Mouse (Mus musculus) G1E-ER4 (cell line): Measurements from ENCODE around the gene Kif19a. TPM values are rescaled to one million over a fixed set of nuclear protein-coding genes. Genes with fewer than 3 reads are reported as not detected.

Experiments used
- GATA1 ChIP-seq: IDR thresholded peaks from one replicate; pipeline ENCODE4 v1.8.0; 2012; ENCODE audit warnings: low read length, inconsistent platforms
- polyA plus RNA-seq: library from polyadenylated mRNA; stranded (reverse); fragments of >175 nt; gene quantifications from 2 replicates; pipeline ENCODE4 v1.2.3, GENCODE M21; 2012

Gene Kif19a
- polyA plus RNA-seq, 1 experiment: not detected

DNA sequence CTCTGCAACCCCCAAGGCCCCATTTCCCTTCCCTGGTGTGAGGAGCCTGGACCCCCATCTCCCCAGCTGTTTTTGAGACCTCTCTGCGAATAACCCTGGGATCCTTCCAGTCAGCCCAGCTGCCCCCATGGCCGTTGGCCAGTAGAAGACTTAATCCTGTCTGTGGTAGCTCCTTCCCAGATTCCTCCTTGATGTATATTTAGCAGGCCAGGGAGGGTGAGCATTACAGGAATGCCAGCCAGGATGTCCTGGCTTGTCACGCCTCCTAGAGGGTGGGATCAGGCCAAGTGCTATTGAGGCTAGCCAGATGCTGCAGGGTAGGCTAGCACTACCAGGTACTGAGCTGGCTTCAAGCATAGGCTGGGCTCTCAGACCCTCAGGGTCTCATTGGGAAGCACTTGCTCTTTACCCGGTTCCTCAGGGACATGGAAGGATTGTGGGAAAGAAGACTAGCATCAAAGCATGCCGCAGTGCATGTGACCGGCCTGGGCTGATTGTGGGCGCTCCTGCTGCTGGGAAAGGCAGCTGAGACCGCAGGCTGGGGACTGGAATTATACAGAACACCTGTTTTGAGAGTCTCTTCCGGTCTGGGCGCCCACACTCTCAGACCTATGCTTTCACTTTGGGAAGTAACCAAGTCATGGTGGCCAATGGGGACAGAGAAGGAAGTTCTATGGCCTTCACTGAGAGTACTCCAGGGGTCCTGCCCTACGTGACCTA is 49.8 kb downstream of the Kif19a start:
- no peak for TF ChIP-seq GATA1

GRCm38 (mm10) chr11:114816934-114817333 is 51.7 kb downstream of the Kif19a start:
- TF ChIP-seq GATA1: no peak

DNA sequence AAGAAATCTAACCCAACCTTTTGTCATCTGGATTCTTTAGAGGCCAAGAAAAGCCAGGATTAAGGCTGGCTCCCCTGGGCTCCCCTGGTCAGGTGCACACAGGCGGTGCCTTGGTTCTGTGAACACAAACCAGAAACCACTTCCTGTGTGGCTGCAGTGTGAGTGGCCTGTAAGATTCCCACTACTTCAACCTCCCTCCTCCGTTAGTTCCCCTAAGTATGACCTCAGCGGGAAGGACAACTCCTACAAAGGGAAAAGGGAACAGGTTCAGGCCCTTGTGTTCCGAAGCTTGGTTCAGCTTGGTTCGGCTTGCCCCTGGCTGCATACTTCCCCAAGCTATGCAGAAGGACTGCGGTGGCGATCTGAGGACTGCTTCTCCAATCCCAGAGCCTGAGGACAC is 53.0 kb downstream of the Kif19a start:
- TF ChIP-seq GATA1: no peak

- TF ChIP-seq GATA1: no peak
These were observed 53.9 kb downstream of the Kif19a start for GRCm38 (mm10) chr11:114819110-114819509.

DNA sequence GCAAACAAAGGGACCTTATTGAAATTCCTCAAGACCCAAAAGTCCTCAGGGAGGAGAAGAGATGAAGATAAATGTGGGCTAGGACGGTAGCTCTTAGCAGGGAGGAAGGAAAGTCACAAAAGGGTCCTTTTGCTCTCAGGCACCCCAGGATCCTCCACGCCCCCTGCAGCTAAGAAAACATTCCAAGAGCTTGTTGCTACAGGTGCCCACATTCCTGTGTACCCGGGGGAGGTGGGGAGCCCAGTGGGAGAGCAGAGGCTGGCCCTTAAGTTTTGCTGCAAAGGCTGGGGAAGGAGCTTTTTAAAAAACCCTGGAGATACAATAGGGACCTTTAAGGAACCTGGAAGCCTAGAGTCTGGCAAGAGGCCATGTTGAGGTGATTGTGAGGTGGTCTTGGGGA is 55.3 kb downstream of the Kif19a start:
- no peak for TF ChIP-seq GATA1

GRCm38 (mm10) chr11:114821325-114821724 is 56.1 kb downstream of the Kif19a start:
- TF ChIP-seq GATA1: no peak

- TF ChIP-seq GATA1: no peak
These were observed 57.5 kb downstream of the Kif19a start for GRCm38 (mm10) chr11:114822727-114823126.

GRCm38 (mm10) chr11:114823199-114823725 is 58.1 kb downstream of the Kif19a start:
- TF ChIP-seq GATA1: no peak

DNA sequence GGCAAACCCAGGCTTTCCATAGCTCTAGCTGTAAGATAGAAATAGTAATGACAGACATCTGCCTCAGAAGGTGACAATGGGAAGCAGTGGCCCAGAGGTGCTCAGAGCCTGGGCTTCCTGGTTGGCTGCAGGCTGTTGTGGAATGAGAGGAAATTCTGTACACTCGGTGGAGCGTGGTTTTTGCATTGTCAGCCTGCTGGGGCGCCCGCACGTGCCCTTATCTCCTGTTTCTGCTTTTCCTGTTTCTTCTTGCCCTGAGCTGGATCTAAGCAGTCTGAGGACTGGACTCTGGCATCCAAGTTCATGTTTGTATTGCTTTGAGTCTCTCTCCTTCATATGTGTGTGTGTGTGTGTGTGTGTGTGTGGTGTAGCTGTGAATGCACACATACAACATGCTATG is 61.5 kb downstream of the Kif19a start:
- TF ChIP-seq GATA1: no peak

DNA sequence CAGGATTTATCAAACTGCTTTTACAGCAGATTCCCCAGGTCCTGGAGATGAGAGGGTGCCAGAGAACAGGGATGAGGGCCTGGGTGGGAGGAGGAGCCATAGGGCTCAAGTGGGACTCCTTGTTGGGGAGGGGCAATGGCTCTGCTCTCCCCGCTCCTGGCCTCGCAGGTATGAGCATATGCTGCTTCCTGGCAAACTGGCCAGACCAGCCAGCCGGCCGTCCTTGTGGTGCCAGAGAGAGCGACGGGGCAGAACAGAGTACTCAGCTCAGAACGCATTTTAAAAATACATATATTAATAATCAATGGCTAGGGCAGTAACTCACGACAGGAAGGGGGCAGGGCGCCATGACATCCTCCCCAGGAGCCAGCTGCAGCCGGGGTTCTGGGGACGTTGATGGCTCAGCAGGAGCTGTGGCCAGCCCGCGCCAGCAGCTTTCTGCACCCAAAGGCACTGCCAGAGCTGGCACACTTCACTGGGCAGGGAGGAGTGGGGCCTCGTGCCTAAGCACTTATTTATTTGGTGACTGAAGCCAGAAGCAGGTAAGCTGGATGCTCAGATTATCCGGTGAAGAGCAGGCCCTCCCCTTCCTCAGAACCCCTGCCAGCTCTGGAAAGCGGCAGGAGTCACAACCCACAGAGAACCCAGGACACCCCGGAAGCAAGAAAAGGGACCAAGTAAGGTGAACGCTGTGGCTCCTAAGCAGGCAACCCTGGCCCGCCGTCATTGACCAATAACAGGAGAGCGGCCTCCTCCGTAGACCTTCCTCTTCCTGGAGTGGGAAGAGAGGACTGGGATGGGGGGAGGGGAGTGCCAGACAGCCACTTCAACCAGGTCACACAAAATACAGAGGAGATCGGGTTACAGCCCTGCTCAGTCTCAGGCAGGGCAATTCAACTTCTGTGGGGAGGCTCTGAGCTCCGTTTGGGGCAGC is 64.6 kb downstream of the Kif19a start:
- TF ChIP-seq GATA1: no peak

DNA sequence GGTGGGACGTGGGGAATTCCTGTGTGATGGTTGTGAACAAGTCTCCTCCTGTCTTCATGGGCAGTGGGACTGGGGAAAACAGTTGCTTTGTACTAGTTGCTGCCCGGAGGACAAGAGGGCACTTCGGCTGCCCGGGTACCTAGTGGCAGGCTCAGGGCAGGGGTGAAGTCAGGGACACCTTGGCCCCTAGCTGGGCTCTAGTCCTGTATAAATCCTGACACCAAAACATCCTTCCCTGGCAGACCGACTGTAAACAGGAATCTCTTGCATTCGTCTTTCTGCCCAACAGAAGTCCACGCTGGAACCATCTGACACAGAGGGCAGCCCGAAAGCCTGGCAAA is 65.2 kb downstream of the Kif19a start:
- TF ChIP-seq GATA1: no peak

GRCm38 (mm10) chr11:114833166-114833565 is 68.0 kb downstream of the Kif19a start:
- no peak for TF ChIP-seq GATA1

Other genes with a start within 250 kb of the Kif19a start
- gene Rpl38, start 96.9 kb upstream of the Kif19a start, polyA plus RNA-seq: 220 and 257 TPM in 2 replicates
- gene Ttyh2, start 90.0 kb upstream of the Kif19a start, polyA plus RNA-seq: 0.16 and 0.32 TPM in 2 replicates
- not detected in 2 replicates for gene Dnaic2, start 38.0 kb upstream of the Kif19a start, polyA plus RNA-seq
- gene Btbd17, start 30.6 kb downstream of the Kif19a start, polyA plus RNA-seq: not detected in 2 replicates
- not detected in 2 replicates for gene Gpr142, start 33.5 kb downstream of the Kif19a start, polyA plus RNA-seq
- not detected in 2 replicates for gene Gprc5c, start 85.8 kb downstream of the Kif19a start, polyA plus RNA-seq
- not detected in 2 replicates for gene Cd300a, start 124.7 kb downstream of the Kif19a start, polyA plus RNA-seq
- gene Cd300lb, start 169.0 kb downstream of the Kif19a start, polyA plus RNA-seq: not detected in 2 replicates
- gene Cd300c, start 203.8 kb downstream of the Kif19a start, polyA plus RNA-seq: not detected in 2 replicates
- gene Cd300ld, start 224.5 kb downstream of the Kif19a start, polyA plus RNA-seq: not detected in 2 replicates
- gene Cd300c2, start 236.5 kb downstream of the Kif19a start, polyA plus RNA-seq: not detected in 2 replicates